Mouse (Mus musculus): ENCODE data around the gene Otulinl. TPM values are rescaled to one million over a fixed set of nuclear protein-coding genes. Genes with fewer than 3 reads are reported as not detected.

The Otulinl gene
- polyA plus RNA-seq (2012; rRNA removed) = 2.4 and 3.3 TPM in 2 replicates
- polyA plus RNA-seq (2014; fragmentation: Nextera tagmentation; extraction: Ambion mirVana) = 6.8 and 8.7 TPM in 2 replicates

GRCm38 (mm10) chr15:27681419-27682187, at the start of gene Otulinl:
Otulinl (minus strand) TSS chr15:27681579.
- peak within 1 kb of the TSS; percentile 52 to 60 for H3K4me3 ChIP-seq (ENCODE audit: insufficient read depth in 1 of 2, low read depth in 2 of 2, low read length in 2 of 2)
- DNase-seq (ENCODE audit: low read depth in 3 of 3, low spot score in 3 of 3) (peak; percentile 62 to 74 (median 69)), ATAC-seq (ENCODE audit: insufficient read depth) (peak; percentile 93)
- H3K4me1 ChIP-seq (replicated peaks; ENCODE audit: control insufficient read depth in 2 of 2, insufficient read depth in 2 of 2, low read length in 1 of 2) = peaks cover 0 to 10% of the 10 kb centered on the region in 2 experiments; a peak in 2 of 4 replicates
- H3K9me3 ChIP-seq (ENCODE audit: control insufficient read depth, low read length) = no peaks in the 10 kb centered on the region
- H3K4me2 ChIP-seq (ENCODE audit: low read depth) = peak within 1 kb of the TSS; percentile 71
- H3K36me3 ChIP-seq (replicated peaks; ENCODE audit: control insufficient read depth, insufficient read depth, low read depth) = no peaks in the 10 kb centered on the region
- no peak within 1 kb of the TSS for H3K27ac ChIP-seq
- no peak; the same call in 1 of the 2 replicates for TF ChIP-seq CTCF (IDR thresholded peaks at IDR 0.05; ENCODE audit: low read depth)
- no peak for TF ChIP-seq EP300 (IDR thresholded peaks at IDR 0.05; ENCODE audit: low read depth)
- peaks cover 4% of the 10 kb centered on the region; the same call in 1 of the 2 replicates for H3K27me3 ChIP-seq (ENCODE audit: control insufficient read depth, insufficient read depth, low read length)
- WGBS (ENCODE audit: insufficient replicate concordance) = 2% methylated on average over 59 of the region's 59 CpGs
- peak within 1 kb of the TSS; percentile 9; the same call in 1 of the 2 replicates for H3K9ac ChIP-seq (replicated peaks)

- Histone ChIP-seq H3K27me3 (ENCODE audit: control insufficient read depth, insufficient read depth, low read length) (no peaks in the 10 kb centered on the region), H3K9me3 (ENCODE audit: control insufficient read depth, low read length) (no peaks in the 10 kb centered on the region), H3K27ac (no peak overlapping the region), H3K36me3 (replicated peaks; ENCODE audit: control insufficient read depth, insufficient read depth, low read depth) (no peaks in the 10 kb centered on the region), H3K4me1 (replicated peaks; ENCODE audit: control insufficient read depth in 2 of 2, insufficient read depth in 2 of 2, low read length in 1 of 2) (peaks cover 0 to 17% of the 10 kb centered on the region in 2 experiments; a peak in 3 of 4 replicates), H3K4me3 (ENCODE audit: insufficient read depth in 1 of 2, low read depth in 2 of 2, low read length in 2 of 2) (no peak overlapping the region), H3K4me2 (ENCODE audit: low read depth) (no peak overlapping the region), H3K9ac (replicated peaks) (no peak overlapping the region)
- DNase-seq (ENCODE audit: low read depth in 3 of 3, low spot score in 3 of 3) = no peak
- TF ChIP-seq EP300 (IDR thresholded peaks at IDR 0.05; ENCODE audit: low read depth) (no peak), CTCF (IDR thresholded peaks at IDR 0.05; ENCODE audit: low read depth) (no peak)
- WGBS (ENCODE audit: insufficient replicate concordance) = 40% methylated on average over 6 of the region's 6 CpGs
- no peak for ATAC-seq (ENCODE audit: insufficient read depth)
Observed at GRCm38 (mm10) chr15:27726228-27726627, 44.8 kb upstream of the Otulinl start.

DNA sequence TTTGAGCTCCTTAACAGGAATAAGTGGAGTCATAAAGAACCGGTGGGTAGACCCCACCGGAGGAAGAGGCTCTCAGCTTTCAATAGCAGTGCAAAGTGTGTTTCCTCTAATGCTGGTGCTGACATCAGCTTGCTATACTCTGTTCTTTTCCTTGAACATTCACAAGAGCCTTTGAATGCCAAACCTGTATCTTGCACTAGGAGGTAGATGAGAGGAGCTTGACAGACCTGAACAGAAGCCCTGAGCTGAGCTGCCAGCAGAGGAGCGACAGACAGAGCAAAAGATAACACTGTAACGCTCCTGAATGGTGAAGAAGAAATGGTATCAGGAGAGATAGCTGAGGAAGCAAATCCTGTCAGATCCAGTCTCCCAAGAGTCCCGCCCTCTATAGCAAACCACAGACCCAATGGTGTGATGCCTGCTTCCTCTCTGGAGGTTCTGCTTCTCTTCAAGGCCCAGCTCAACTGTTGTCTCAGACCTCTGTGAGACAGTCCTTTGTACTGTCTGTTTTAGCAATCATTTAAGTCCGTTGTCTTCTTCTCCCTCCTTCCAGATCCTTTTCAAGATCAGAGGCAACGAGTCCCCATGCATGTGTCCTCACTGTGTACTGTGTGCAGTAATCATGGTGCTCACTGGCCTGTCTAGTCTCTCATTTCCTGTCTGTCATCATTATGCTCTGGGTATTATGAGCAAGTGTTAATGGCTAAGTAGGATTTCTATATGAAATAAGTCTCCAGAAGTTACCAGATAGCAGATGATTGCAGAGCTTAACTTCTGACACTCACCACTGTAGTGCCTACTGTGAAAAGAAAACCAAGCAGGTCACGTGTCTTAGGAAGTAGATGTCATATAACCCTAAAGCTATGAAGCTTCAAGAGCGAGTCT, 43.7 kb upstream of the Otulinl start:
- TF ChIP-seq CTCF (IDR thresholded peaks at IDR 0.05; ENCODE audit: low read depth) = no peak
- TF ChIP-seq EP300 (IDR thresholded peaks at IDR 0.05; ENCODE audit: low read depth) = no peak
- ATAC-seq (ENCODE audit: insufficient read depth) (no peak), DNase-seq (ENCODE audit: low read depth in 3 of 3, low spot score in 3 of 3) (no peak)
- Histone ChIP-seq H3K4me2 (ENCODE audit: low read depth) (peak overlapping the region; percentile 32), H3K27me3 (ENCODE audit: control insufficient read depth, insufficient read depth, low read length) (no peaks in the 10 kb centered on the region), H3K4me1 (replicated peaks; ENCODE audit: control insufficient read depth in 2 of 2, insufficient read depth in 2 of 2, low read length in 1 of 2) (peaks cover 0 to 17% of the 10 kb centered on the region in 2 experiments; a peak in 3 of 4 replicates), H3K27ac (no peak overlapping the region), H3K9me3 (ENCODE audit: control insufficient read depth, low read length) (no peaks in the 10 kb centered on the region), H3K9ac (replicated peaks) (no peak overlapping the region), H3K4me3 (ENCODE audit: insufficient read depth in 1 of 2, low read depth in 2 of 2, low read length in 2 of 2) (no peak overlapping the region), H3K36me3 (replicated peaks; ENCODE audit: control insufficient read depth, insufficient read depth, low read depth) (no peaks in the 10 kb centered on the region)
- 16% methylated on average over 9 of the region's 9 CpGs for WGBS (ENCODE audit: insufficient replicate concordance)

- WGBS (ENCODE audit: insufficient replicate concordance) = 11% methylated on average over 6 of the region's 6 CpGs
- no peaks in the 10 kb centered on the region for H3K36me3 ChIP-seq (replicated peaks; ENCODE audit: control insufficient read depth, insufficient read depth, low read depth)
- no peak overlapping the region for H3K27ac ChIP-seq
- H3K9ac ChIP-seq (replicated peaks) = no peak overlapping the region
- peak overlapping the region; percentile 32 for H3K4me2 ChIP-seq (ENCODE audit: low read depth)
- ATAC-seq (ENCODE audit: insufficient read depth) (no peak), DNase-seq (ENCODE audit: low read depth in 3 of 3, low spot score in 3 of 3) (no peak)
- H3K27me3 ChIP-seq (ENCODE audit: control insufficient read depth, insufficient read depth, low read length) = no peaks in the 10 kb centered on the region
- peaks cover 0 to 17% of the 10 kb centered on the region in 2 experiments; a peak in 3 of 4 replicates for H3K4me1 ChIP-seq (replicated peaks; ENCODE audit: control insufficient read depth in 2 of 2, insufficient read depth in 2 of 2, low read length in 1 of 2)
- no peak for TF ChIP-seq EP300 (IDR thresholded peaks at IDR 0.05; ENCODE audit: low read depth)
- TF ChIP-seq CTCF (IDR thresholded peaks at IDR 0.05; ENCODE audit: low read depth) = no peak
- H3K9me3 ChIP-seq (ENCODE audit: control insufficient read depth, low read length) = no peaks in the 10 kb centered on the region
- 0 out of 4 replicates have a peak overlapping the region, but pooled peaks of 1 of the 2 experiments have one; percentile 4 for H3K4me3 ChIP-seq (ENCODE audit: insufficient read depth in 1 of 2, low read depth in 2 of 2, low read length in 2 of 2)
Observed at GRCm38 (mm10) chr15:27724298-27724697, 42.9 kb upstream of the Otulinl start.
